Mouse (Mus musculus) heart, embryonic 12.5 days (tissue): ENCODE results near the gene Icam5. TPM values are rescaled to one million over a fixed set of nuclear protein-coding genes. Genes with fewer than 3 reads are reported as not detected.
"Not testable (repeated sequence)": the region's sequence is repeated elsewhere in the genome, so short reads cannot be mapped to it uniquely, and the experiment has no call there.

ENCODE experiments used
- ATAC-seq: fragments of 200-750 bp; cut with Nextera tagmentation; 2 replicates; pipeline ENCODE4 v1.8.0; 2017; ENCODE audit warnings: moderate TSS enrichment, moderate library complexity; ENCODE audit not compliant: insufficient number of reproducible peaks, low FRiP score
- H3K27ac ChIP-seq: fragments of 300-500 bp; sonication (generic); 2 replicates; pipeline ENCODE4 v1.5.1; 2016; ENCODE audit warnings: mild to moderate bottlenecking, moderate library complexity; ENCODE audit not compliant: poor library complexity, severe bottlenecking
- H3K27me3 ChIP-seq: fragments of 300-500 bp; sonication (generic); replicated peaks from 2 replicates; pipeline ENCODE4 v1.6.1; 2016; ENCODE audit warnings: mild to moderate bottlenecking, moderate library complexity
- H3K36me3 ChIP-seq: fragments of 300-500 bp; sonication (generic); 2 replicates; pipeline ENCODE4 v1.6.1; 2016; ENCODE audit warnings: mild to moderate bottlenecking, moderate library complexity
- H3K4me1 ChIP-seq: fragments of 300-500 bp; sonication (generic); replicated peaks from 2 replicates; pipeline ENCODE4 v1.6.1; 2016; ENCODE audit warnings: mild to moderate bottlenecking
- H3K4me2 ChIP-seq: fragments of 300-500 bp; sonication (generic); 2 replicates; pipeline ENCODE4 v1.6.1; 2016; ENCODE audit warnings: mild to moderate bottlenecking, moderate library complexity
- H3K4me3 ChIP-seq: fragments of 300-500 bp; sonication (generic); 2 replicates; pipeline ENCODE4 v1.5.1; 2016; ENCODE audit warnings: mild to moderate bottlenecking
- H3K9ac ChIP-seq: fragments of 300-500 bp; sonication (generic); 2 replicates; pipeline ENCODE4 v1.6.1; 2016; ENCODE audit warnings: mild to moderate bottlenecking, moderate library complexity
- H3K9me3 ChIP-seq: fragments of 300-500 bp; sonication (generic); replicated peaks from 2 replicates; pipeline ENCODE4 v1.6.1; 2016; ENCODE audit warnings: mild to moderate bottlenecking, moderate library complexity
- WGBS: fragments of 180-500 bp; shearing (Covaris S2); methylation state at CpG from one replicate; pipeline ENCODE4 v1.1.7; 2016; 5-methylcytosine and 5-hydroxymethylcytosine counted together
- polyA plus RNA-seq: library from polyadenylated mRNA; unstranded; fragments of >200 nt; fragmentation: Nextera tagmentation; extraction: Ambion mirVana; gene quantifications from 2 replicates; pipeline ENCODE4 v1.2.1, GENCODE M21; 2016

Icam5 gene
- polyA plus RNA-seq, 1 experiment from 2014 or later = not detected

GRCm38 (mm10) chr9:21000811-21001210 is 31.1 kb upstream of the Icam5 start:
- ATAC-seq = no peak
- Histone ChIP-seq H3K4me1 (peaks cover 8% of the 10 kb centered on the region; the same call in 1 of the 2 replicates), H3K4me2 (no peak overlapping the region), H3K4me3 (no peak overlapping the region), H3K36me3 (peaks cover 13% of the 10 kb centered on the region), H3K9me3 (no peaks in the 10 kb centered on the region), H3K9ac (no peak overlapping the region), H3K27me3 (no peaks in the 10 kb centered on the region), H3K27ac (no peak overlapping the region)

GRCm38 (mm10) chr9:21001651-21002200 is 30.1 kb upstream of the Icam5 start:
- Histone ChIP-seq H3K27ac (no peak overlapping the region), H3K27me3 (no peaks in the 10 kb centered on the region), H3K4me2 (no peak overlapping the region), H3K9me3 (no peaks in the 10 kb centered on the region), H3K4me3 (no peak overlapping the region), H3K4me1 (peaks cover 8% of the 10 kb centered on the region; the same call in 1 of the 2 replicates), H3K36me3 (peaks cover 21% of the 10 kb centered on the region), H3K9ac (no peak overlapping the region)
- WGBS = 70% methylated on average over 6 of the region's 6 CpGs
- no peak; the same call in 1 of the 2 replicates for ATAC-seq

GRCm38 (mm10) chr9:21002270-21002626 is 29.6 kb upstream of the Icam5 start:
- ATAC-seq = peak; percentile 23; the same call in 1 of the 2 replicates
- peaks cover 26% of the 10 kb centered on the region for H3K36me3 ChIP-seq
- no peaks in the 10 kb centered on the region for H3K27me3 ChIP-seq
- WGBS = 13% methylated on average over 7 of the region's 7 CpGs
- H3K4me1 ChIP-seq = peaks cover 8% of the 10 kb centered on the region; the same call in 1 of the 2 replicates
- peak overlapping the region; percentile 82 for H3K9ac ChIP-seq
- H3K4me3 ChIP-seq = peak overlapping the region; percentile 75
- H3K9me3 ChIP-seq = no peaks in the 10 kb centered on the region
- H3K27ac ChIP-seq = peak overlapping the region; percentile 74
- H3K4me2 ChIP-seq = peak overlapping the region; percentile 77

GRCm38 (mm10) chr9:21002627-21003551 is 29.0 kb upstream of the Icam5 start, which contains the start of gene Mrpl4:
Mrpl4 (plus strand) TSS chr9:21002738.
- peaks cover 8% of the 10 kb centered on the region; the same call in 1 of the 2 replicates for H3K4me1 ChIP-seq
- peak within 1 kb of the TSS; percentile 82 for H3K9ac ChIP-seq
- H3K36me3 ChIP-seq = peaks cover 32% of the 10 kb centered on the region
- H3K9me3 ChIP-seq = no peaks in the 10 kb centered on the region
- H3K27me3 ChIP-seq = no peaks in the 10 kb centered on the region
- ATAC-seq = peak; percentile 89
- peak within 1 kb of the TSS; percentile 77 for H3K4me2 ChIP-seq
- peak within 1 kb of the TSS; percentile 75 for H3K4me3 ChIP-seq
- H3K27ac ChIP-seq = peak within 1 kb of the TSS; percentile 74
- under 1% methylated on average over 72 of the region's 72 CpGs for whole genome bisulfite sequencing

GRCm38 (mm10) chr9:21007313-21007952 is 24.4 kb upstream of the Icam5 start:
- WGBS = 91% methylated on average over 10 of the region's 10 CpGs
- Histone ChIP-seq H3K27me3 (no peaks in the 10 kb centered on the region), H3K27ac (no peak overlapping the region), H3K9me3 (no peaks in the 10 kb centered on the region), H3K4me3 (no peak overlapping the region), H3K4me1 (peaks cover 6% of the 10 kb centered on the region; the same call in 1 of the 2 replicates), H3K36me3 (peaks cover 49% of the 10 kb centered on the region), H3K4me2 (no peak overlapping the region), H3K9ac (no peak overlapping the region)
- ATAC-seq = no peak

GRCm38 (mm10) chr9:21008007-21008406 is 23.9 kb upstream of the Icam5 start:
- Histone ChIP-seq H3K4me2 (no peak overlapping the region), H3K4me1 (peaks cover 6% of the 10 kb centered on the region; the same call in 1 of the 2 replicates), H3K27me3 (no peaks in the 10 kb centered on the region), H3K9me3 (no peaks in the 10 kb centered on the region), H3K4me3 (no peak overlapping the region), H3K27ac (no peak overlapping the region), H3K9ac (no peak overlapping the region), H3K36me3 (peaks cover 49% of the 10 kb centered on the region)
- ATAC-seq = no peak
- 78% methylated on average over 7 of the region's 7 CpGs for WGBS

GRCm38 (mm10) chr9:21010362-21010761 is 21.5 kb upstream of the Icam5 start:
- Histone ChIP-seq H3K4me3 (no peak overlapping the region), H3K9me3 (no peaks in the 10 kb centered on the region), H3K4me2 (no peak overlapping the region), H3K27me3 (peaks cover 17% of the 10 kb centered on the region), H3K36me3 (peaks cover 41% of the 10 kb centered on the region), H3K27ac (no peak overlapping the region), H3K4me1 (peaks cover 7% of the 10 kb centered on the region), H3K9ac (no peak overlapping the region)
- 39% methylated on average over 2 of the region's 2 CpGs for WGBS
- ATAC-seq = no peak

- peaks cover 34% of the 10 kb centered on the region for H3K36me3 ChIP-seq
- peak overlapping the region; percentile 28; the same call in 1 of the 2 replicates for H3K27ac ChIP-seq
- not testable (repeated sequence) for H3K9me3 ChIP-seq, H3K9ac ChIP-seq, H3K4me3 ChIP-seq, H3K4me2 ChIP-seq, ATAC-seq
- peaks cover 14% of the 10 kb centered on the region for H3K4me1 ChIP-seq
- WGBS = 66% methylated on average over 9 of the region's 9 CpGs
- peaks cover 24% of the 10 kb centered on the region for H3K27me3 ChIP-seq
These were observed 20.8 kb upstream of the Icam5 start for GRCm38 (mm10) chr9:21010939-21011541.

GRCm38 (mm10) chr9:21011846-21012312 is 20.0 kb upstream of the Icam5 start:
- Histone ChIP-seq H3K4me2 (no peak overlapping the region), H3K4me3 (no peak overlapping the region), H3K9ac (no peak overlapping the region), H3K27me3 (peaks cover 32% of the 10 kb centered on the region), H3K27ac (peak overlapping the region; percentile 28), H3K4me1 (peaks cover 22% of the 10 kb centered on the region), H3K36me3 (peaks cover 27% of the 10 kb centered on the region), H3K9me3 (no peaks in the 10 kb centered on the region)
- 0 out of 2 replicates have a peak, but pooled peaks have one; percentile 36 for ATAC-seq
- WGBS = 42% methylated on average over 5 of the region's 5 CpGs

GRCm38 (mm10) chr9:21012368-21012767 is 19.5 kb upstream of the Icam5 start:
- peaks cover 23% of the 10 kb centered on the region for H3K4me1 ChIP-seq
- peaks cover 22% of the 10 kb centered on the region for H3K36me3 ChIP-seq
- H3K4me3 ChIP-seq = no peak overlapping the region
- H3K9ac ChIP-seq = no peak overlapping the region
- peak overlapping the region; percentile 28; the same call in 1 of the 2 replicates for H3K27ac ChIP-seq
- H3K27me3 ChIP-seq = peaks cover 37% of the 10 kb centered on the region
- H3K4me2 ChIP-seq = no peak overlapping the region
- no peaks in the 10 kb centered on the region for H3K9me3 ChIP-seq
- no peak for ATAC-seq
- WGBS = 48% methylated on average over 1 of the region's 1 CpGs
